Mouse (Mus musculus): Measurements from ENCODE around the gene Wbp1. TPM values are rescaled to one million over a fixed set of nuclear protein-coding genes. Genes with fewer than 3 reads are reported as not detected.

Gene Wbp1
- total and polyA plus RNA-seq, 3 experiments = 42.4 to 72.8 TPM; not detected in 1

DNA sequence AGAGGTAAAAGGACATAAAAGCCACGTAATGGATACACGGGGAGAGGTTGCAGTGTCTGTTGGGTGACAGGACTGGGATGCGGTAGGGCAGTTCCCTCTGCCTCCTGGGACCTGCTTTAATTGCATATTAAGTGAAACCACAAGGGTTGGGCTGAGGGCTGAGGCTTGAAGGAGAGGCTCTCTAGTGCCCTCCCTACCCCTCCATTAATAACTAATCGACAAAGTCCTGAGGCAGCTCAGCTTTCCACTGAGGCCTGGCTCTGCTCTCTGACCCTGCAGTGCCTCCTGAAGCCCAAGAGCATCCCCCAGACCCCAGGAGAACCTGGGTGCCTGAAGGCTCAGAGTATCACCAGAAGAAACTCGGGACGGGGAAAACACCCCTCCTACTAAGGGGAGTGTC, 36.9 kb downstream of the Wbp1 start:
- no peaks in the 10 kb centered on the region for H3K36me3 ChIP-seq (ENCODE audit: control insufficient read depth in 1 of 2, insufficient read depth in 2 of 2, low read length in 2 of 2)
- H3K79me2 ChIP-seq (ENCODE audit: control insufficient read depth, insufficient read depth, low read length, poor library complexity) = no peaks in the 10 kb centered on the region
- TF ChIP-seq NRF1 (IDR thresholded peaks at IDR 0.05; ENCODE audit: insufficient read depth, low read depth, low read length, poor library complexity, severe bottlenecking) (no peak), POLR2AphosphoS2 (IDR thresholded peaks at IDR 0.05; ENCODE audit: low read length) (no peak), ELF1 (IDR thresholded peaks at IDR 0.05; ENCODE audit: low read depth, low read length) (no peak), MYB (IDR thresholded peaks at IDR 0.05; ENCODE audit: low read depth, low read length) (no peak), ZC3H11A (IDR thresholded peaks at IDR 0.05; ENCODE audit: low read depth, low read length) (no peak), RCOR1 (IDR thresholded peaks at IDR 0.05; ENCODE audit: low read depth, low read length) (no peak), POLR2A (IDR thresholded peaks at IDR 0.05; ENCODE audit: control insufficient read depth in 1 of 2, insufficient read depth in 1 of 2, low read depth in 1 of 2, low read length in 2 of 2, poor library complexity in 1 of 2) (no peak), ZNF384 (IDR thresholded peaks at IDR 0.05; ENCODE audit: low read depth, low read length) (no peak), MAFK (IDR thresholded peaks at IDR 0.05; ENCODE audit: borderline replicate concordance, low read depth, low read length) (no peak)
- H3K4me1 ChIP-seq (ENCODE audit: control insufficient read depth in 1 of 2, insufficient read depth in 2 of 2, low read length in 2 of 2) = peaks cover 0 to 3% of the 10 kb centered on the region in 2 experiments; a peak in 2 of 4 replicates
- no peak overlapping the region for H3K9ac ChIP-seq (ENCODE audit: control insufficient read depth, low read depth, low read length, poor library complexity, severe bottlenecking)
- no peak overlapping the region for H3K4me3 ChIP-seq (ENCODE audit: control insufficient read depth in 1 of 2, insufficient read depth in 1 of 2, low read depth in 2 of 2, low read length in 2 of 2)
- DNase-seq (ENCODE audit: low read depth, low spot score) = no peak
- H3K27ac ChIP-seq (ENCODE audit: control insufficient read depth, low read depth, low read length) = no peak overlapping the region
- H3K9me3 ChIP-seq (replicated peaks; ENCODE audit: insufficient read depth, low read length) = no peaks in the 10 kb centered on the region
- H3K27me3 ChIP-seq (ENCODE audit: control insufficient read depth in 1 of 2, insufficient read depth in 2 of 2, low read length in 2 of 2) = no peaks in the 10 kb centered on the region

DNA sequence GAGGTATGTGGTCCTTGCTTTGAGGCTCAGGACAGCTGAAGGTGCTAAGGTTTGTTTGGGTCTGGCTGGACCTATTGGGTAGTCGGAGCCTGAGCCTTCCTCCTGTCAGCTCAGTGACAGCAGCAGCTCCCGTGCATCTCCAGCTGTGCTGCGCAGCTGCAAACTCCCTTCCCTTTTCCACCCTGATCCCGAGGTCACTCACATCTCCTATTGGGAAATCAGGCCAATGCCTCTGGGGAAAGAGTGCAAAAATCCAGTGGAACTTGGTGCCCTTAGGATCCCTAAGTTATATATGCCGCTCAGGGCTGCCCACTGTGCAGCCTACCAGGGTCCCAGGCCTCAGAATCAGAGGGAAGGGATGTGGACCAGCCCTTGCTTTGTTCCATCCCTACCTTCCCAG, 37.9 kb downstream of the Wbp1 start:
- Histone ChIP-seq H3K27me3 (ENCODE audit: control insufficient read depth in 1 of 2, insufficient read depth in 2 of 2, low read length in 2 of 2) (no peaks in the 10 kb centered on the region), H3K4me1 (ENCODE audit: control insufficient read depth in 1 of 2, insufficient read depth in 2 of 2, low read length in 2 of 2) (peaks cover 0 to 9% of the 10 kb centered on the region in 2 experiments; a peak in 2 of 4 replicates), H3K9me3 (replicated peaks; ENCODE audit: insufficient read depth, low read length) (no peaks in the 10 kb centered on the region), H3K4me3 (ENCODE audit: control insufficient read depth in 1 of 2, insufficient read depth in 1 of 2, low read depth in 2 of 2, low read length in 2 of 2) (no peak overlapping the region), H3K36me3 (ENCODE audit: control insufficient read depth in 1 of 2, insufficient read depth in 2 of 2, low read length in 2 of 2) (peaks cover 0 to 3% of the 10 kb centered on the region in 2 experiments; a peak in 1 of 4 replicates), H3K27ac (ENCODE audit: control insufficient read depth, low read depth, low read length) (no peak overlapping the region), H3K9ac (ENCODE audit: control insufficient read depth, low read depth, low read length, poor library complexity, severe bottlenecking) (no peak overlapping the region), H3K79me2 (ENCODE audit: control insufficient read depth, insufficient read depth, low read length, poor library complexity) (peaks cover 4% of the 10 kb centered on the region)
- TF ChIP-seq ZC3H11A (IDR thresholded peaks at IDR 0.05; ENCODE audit: low read depth, low read length) = no peak
- TF ChIP-seq ZMIZ1 (IDR thresholded peaks at IDR 0.05; ENCODE audit: low read depth, low read length) = no peak
- no peak for TF ChIP-seq TBP (IDR thresholded peaks at IDR 0.05; ENCODE audit: low read depth, low read length)
- TF ChIP-seq TAL1 (IDR thresholded peaks at IDR 0.05; ENCODE audit: low read length) = no peak
- TF ChIP-seq TCF12 (IDR thresholded peaks at IDR 0.05; ENCODE audit: low read depth, low read length) = no peak
- no peak for TF ChIP-seq SIN3A (IDR thresholded peaks at IDR 0.05; ENCODE audit: low read length)
- no peak for TF ChIP-seq MEF2A (IDR thresholded peaks at IDR 0.05; ENCODE audit: extremely low read depth, insufficient replicate concordance, low read depth, low read length, poor library complexity, severe bottlenecking)
- TF ChIP-seq MAFK (IDR thresholded peaks at IDR 0.05; ENCODE audit: borderline replicate concordance, low read depth, low read length) = no peak
- TF ChIP-seq ELF1 (IDR thresholded peaks at IDR 0.05; ENCODE audit: low read depth, low read length) = no peak
- no peak for TF ChIP-seq ZNF384 (IDR thresholded peaks at IDR 0.05; ENCODE audit: low read depth, low read length)
- TF ChIP-seq MXI1 (IDR thresholded peaks at IDR 0.05; ENCODE audit: low read depth, low read length) = no peak
- TF ChIP-seq KAT2A (conservative IDR thresholded peaks at IDR 0.05; ENCODE audit: low read depth, low read length) = no peak
- no peak for TF ChIP-seq RAD21 (IDR thresholded peaks at IDR 0.05; ENCODE audit: low read depth, low read length)
- no peak for DNase-seq (ENCODE audit: low read depth, low spot score)

Measured in MEL (cell line).